Mouse (Mus musculus): ENCODE data around the gene Sec24c. TPM values are rescaled to one million over a fixed set of nuclear protein-coding genes. Genes with fewer than 3 reads are reported as not detected.

The Sec24c gene
- total RNA-seq, 1 experiment, result 104 TPM

DNA sequence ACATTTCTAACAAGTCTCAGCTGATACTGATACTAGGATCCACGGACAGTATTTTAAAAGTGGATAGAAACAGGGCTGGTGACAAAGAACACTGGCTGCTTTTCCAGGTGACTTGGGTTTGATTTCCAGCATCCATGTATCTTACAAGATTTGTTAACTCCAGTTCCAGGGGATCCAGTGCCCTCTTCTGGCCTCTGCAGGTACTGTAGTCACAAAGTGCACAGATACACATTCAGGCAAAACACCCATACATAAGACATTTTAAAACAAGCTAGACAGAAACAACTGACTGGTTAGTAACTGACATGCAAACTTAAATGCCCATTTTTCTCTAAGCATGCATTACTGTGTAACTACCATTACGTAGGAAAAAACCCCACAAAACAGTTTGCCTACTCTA lies 1.1 kb upstream of the Sec24c start:
- Histone ChIP-seq H3K9ac (ENCODE audit: insufficient read depth, low read depth, low read length, poor library complexity, severe bottlenecking) (peak overlapping the region; percentile 31; the same call in 1 of the 2 replicates), H3K4me3 (ENCODE audit: insufficient read depth in 1 of 2, low read depth in 1 of 2, low read length in 2 of 2, poor library complexity in 1 of 2, severe bottlenecking in 1 of 2) (peak overlapping the region; percentile 7 to 89; a peak in 2 of 4 replicates), H3K36me3 (ENCODE audit: control insufficient read depth, insufficient read depth, low read length, poor library complexity, severe bottlenecking) (peaks cover 10% of the 10 kb centered on the region), H3K27ac (ENCODE audit: insufficient read depth, low read depth, low read length, poor library complexity, severe bottlenecking) (no peak overlapping the region; the same call in 1 of the 2 replicates), H3K9me3 (ENCODE audit: control insufficient read depth, insufficient read depth, low read depth, low read length) (no peaks in the 10 kb centered on the region), H3K4me1 (ENCODE audit: control insufficient read depth in 2 of 2, insufficient read depth in 2 of 2, low read length in 2 of 2, poor library complexity in 1 of 2) (0 out of 4 replicates have a peak, but pooled peaks cover 0 to 2% of the 10 kb centered on the region in 2 experiments)
- TF ChIP-seq MAFK (IDR thresholded peaks at IDR 0.05; ENCODE audit: insufficient read depth, low read depth, low read length), result no peak
- TF ChIP-seq ZC3H11A (IDR thresholded peaks at IDR 0.05; ENCODE audit: borderline replicate concordance, low read depth, low read length), result 0 out of 2 replicates have a peak, but pooled peaks have one; percentile 6
- in situ Hi-C loops (cut with MboI; ENCODE audit: low sequenced_read_pairs in 2 of 2, unreplicated experiment in 2 of 2), result no loop called here
- peak; percentile 83 for DNase-seq (ENCODE audit: low read depth, low spot score)

DNA sequence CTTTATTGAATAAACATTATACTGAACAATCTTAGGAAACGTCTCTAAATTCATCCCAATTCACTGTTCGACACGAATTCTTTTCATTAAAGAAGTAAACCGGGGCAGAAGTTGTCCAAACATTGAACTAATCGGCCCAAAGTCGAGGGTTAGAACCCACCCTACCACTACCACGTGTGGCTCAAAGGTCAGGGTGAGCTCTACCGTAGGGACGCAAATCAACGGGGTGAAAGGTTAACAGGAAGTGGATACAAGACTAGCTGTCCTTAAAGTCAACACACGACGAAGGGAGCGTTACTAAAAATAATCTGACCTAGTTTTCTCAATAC lies 409 bp upstream of the Sec24c start:
- Histone ChIP-seq H3K4me3 (ENCODE audit: insufficient read depth in 1 of 2, low read depth in 1 of 2, low read length in 2 of 2, poor library complexity in 1 of 2, severe bottlenecking in 1 of 2) (peak overlapping the region; percentile 51 to 89), H3K9ac (ENCODE audit: insufficient read depth, low read depth, low read length, poor library complexity, severe bottlenecking) (peak overlapping the region; percentile 59), H3K9me3 (ENCODE audit: control insufficient read depth, insufficient read depth, low read depth, low read length) (no peaks in the 10 kb centered on the region), H3K36me3 (ENCODE audit: control insufficient read depth, insufficient read depth, low read length, poor library complexity, severe bottlenecking) (peaks cover 14% of the 10 kb centered on the region), H3K27ac (ENCODE audit: insufficient read depth, low read depth, low read length, poor library complexity, severe bottlenecking) (peak overlapping the region; percentile 63; the same call in 1 of the 2 replicates), H3K4me1 (ENCODE audit: control insufficient read depth in 2 of 2, insufficient read depth in 2 of 2, low read length in 2 of 2, poor library complexity in 1 of 2) (0 out of 4 replicates have a peak, but pooled peaks cover 0 to 2% of the 10 kb centered on the region in 2 experiments)
- no peak for DNase-seq (ENCODE audit: low read depth, low spot score)
- in situ Hi-C loops (cut with MboI; ENCODE audit: low sequenced_read_pairs in 2 of 2, unreplicated experiment in 2 of 2), result no loop called here
- TF ChIP-seq ZC3H11A (IDR thresholded peaks at IDR 0.05; ENCODE audit: borderline replicate concordance, low read depth, low read length) (no peak), CHD2 (IDR thresholded peaks at IDR 0.05; ENCODE audit: low read depth, low read length) (peak; percentile 56; the same call in 1 of the 2 replicates), HCFC1 (IDR thresholded peaks at IDR 0.05; ENCODE audit: borderline replicate concordance, insufficient read depth, low read length) (no peak), ZNF384 (IDR thresholded peaks at IDR 0.05; ENCODE audit: low read depth, low read length) (no peak)

DNA sequence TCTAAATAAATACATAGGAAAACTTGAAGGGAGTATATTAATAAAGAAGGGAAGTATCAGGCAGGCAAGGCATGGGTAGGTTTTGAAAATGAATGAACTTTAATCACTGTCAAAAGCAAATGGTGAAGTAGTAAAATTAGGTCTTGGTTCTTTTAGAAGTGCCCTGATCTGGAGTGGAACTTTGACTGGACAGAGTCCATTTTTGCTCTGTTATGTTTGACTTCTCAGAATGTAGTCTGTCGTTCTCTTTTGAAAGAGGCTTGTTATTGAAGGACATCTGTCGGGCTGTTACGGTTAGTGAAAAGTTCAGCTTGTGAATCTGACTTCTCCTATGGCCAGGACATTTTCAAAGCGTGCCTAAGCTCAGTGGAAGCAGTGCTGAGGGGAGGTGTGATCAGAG lies 3.8 kb downstream of the Sec24c start:
- no peak for DNase-seq (ENCODE audit: low read depth, low spot score)
- Histone ChIP-seq H3K9ac (ENCODE audit: insufficient read depth, low read depth, low read length, poor library complexity, severe bottlenecking) (no peak overlapping the region), H3K36me3 (ENCODE audit: control insufficient read depth, insufficient read depth, low read length, poor library complexity, severe bottlenecking) (peaks cover 27% of the 10 kb centered on the region), H3K27ac (ENCODE audit: insufficient read depth, low read depth, low read length, poor library complexity, severe bottlenecking) (no peak overlapping the region), H3K9me3 (ENCODE audit: control insufficient read depth, insufficient read depth, low read depth, low read length) (no peaks in the 10 kb centered on the region), H3K4me3 (ENCODE audit: insufficient read depth in 1 of 2, low read depth in 1 of 2, low read length in 2 of 2, poor library complexity in 1 of 2, severe bottlenecking in 1 of 2) (no peak overlapping the region), H3K4me1 (ENCODE audit: control insufficient read depth in 2 of 2, insufficient read depth in 2 of 2, low read length in 2 of 2, poor library complexity in 1 of 2) (peaks cover 3 to 5% of the 10 kb centered on the region in 2 experiments; a peak in 1 of 4 replicates)
- in situ Hi-C loops (cut with MboI; ENCODE audit: low sequenced_read_pairs in 2 of 2, unreplicated experiment in 2 of 2), result loop anchor here in 1 of 2 experiments (5.0 kb wide), 1 partner anchor 36 kb away; the partner anchor contains the start of gene Usp54
- TF ChIP-seq CHD2 (IDR thresholded peaks at IDR 0.05; ENCODE audit: low read depth, low read length) (no peak), ZNF384 (IDR thresholded peaks at IDR 0.05; ENCODE audit: low read depth, low read length) (no peak), MAFK (IDR thresholded peaks at IDR 0.05; ENCODE audit: insufficient read depth, low read depth, low read length) (no peak), ZC3H11A (IDR thresholded peaks at IDR 0.05; ENCODE audit: borderline replicate concordance, low read depth, low read length) (no peak), HCFC1 (IDR thresholded peaks at IDR 0.05; ENCODE audit: borderline replicate concordance, insufficient read depth, low read length) (no peak)

DNA sequence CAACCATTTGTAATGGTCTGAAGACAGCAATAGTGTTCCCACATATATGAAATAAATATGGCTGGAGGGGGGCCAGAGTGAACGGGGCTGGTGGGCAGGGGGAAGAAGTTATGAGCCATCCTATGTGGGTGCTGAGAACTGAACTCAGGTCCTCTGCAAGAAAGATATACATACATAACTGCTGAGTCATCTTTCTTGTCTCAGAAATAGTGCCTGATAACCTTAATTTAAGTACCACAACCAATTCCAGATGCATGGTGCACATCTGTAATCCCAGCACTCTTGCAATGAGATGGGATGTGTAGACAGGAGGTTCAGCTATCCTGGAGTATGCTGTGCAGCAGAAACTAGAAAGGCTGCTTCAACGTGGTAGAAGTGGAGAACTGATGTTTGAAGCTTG lies 7.6 kb downstream of the Sec24c start:
- Histone ChIP-seq H3K36me3 (ENCODE audit: control insufficient read depth, insufficient read depth, low read length, poor library complexity, severe bottlenecking) (peaks cover 46% of the 10 kb centered on the region), H3K27ac (ENCODE audit: insufficient read depth, low read depth, low read length, poor library complexity, severe bottlenecking) (no peak overlapping the region)

DNA sequence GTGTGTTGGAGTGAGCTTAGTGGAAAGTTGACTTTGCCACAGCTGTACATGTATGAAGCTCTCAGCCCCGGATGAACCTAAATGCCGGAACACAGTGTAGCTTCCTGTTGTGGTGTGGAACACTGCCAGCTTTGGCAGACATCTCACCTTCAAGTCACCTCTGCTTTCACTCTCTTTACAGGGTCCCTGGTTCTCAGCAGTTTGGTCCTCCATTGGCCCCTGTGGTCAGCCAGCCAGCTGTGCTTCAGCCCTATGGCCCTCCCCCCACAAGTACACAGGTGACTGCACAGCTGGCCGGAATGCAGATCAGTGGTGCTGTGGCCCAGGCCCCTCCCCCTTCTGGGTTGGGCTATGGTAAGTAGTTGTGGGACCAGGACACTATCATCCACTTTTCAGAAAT lies 8.4 kb downstream of the Sec24c start:
- peaks cover 48% of the 10 kb centered on the region for H3K36me3 ChIP-seq (ENCODE audit: control insufficient read depth, insufficient read depth, low read length, poor library complexity, severe bottlenecking)
- no peak for TF ChIP-seq MAFK (IDR thresholded peaks at IDR 0.05; ENCODE audit: insufficient read depth, low read depth, low read length)
- TF ChIP-seq ZC3H11A (IDR thresholded peaks at IDR 0.05; ENCODE audit: borderline replicate concordance, low read depth, low read length), result no peak
- no peak for TF ChIP-seq ZNF384 (IDR thresholded peaks at IDR 0.05; ENCODE audit: low read depth, low read length)
- no peak for TF ChIP-seq HCFC1 (IDR thresholded peaks at IDR 0.05; ENCODE audit: borderline replicate concordance, insufficient read depth, low read length)
- TF ChIP-seq CHD2 (IDR thresholded peaks at IDR 0.05; ENCODE audit: low read depth, low read length), result no peak
- H3K4me1 ChIP-seq (ENCODE audit: control insufficient read depth in 2 of 2, insufficient read depth in 2 of 2, low read length in 2 of 2, poor library complexity in 1 of 2), result peaks cover 3% of the 10 kb centered on the region in 2 experiments; a peak in 1 of 4 replicates
- no peak overlapping the region for H3K9ac ChIP-seq (ENCODE audit: insufficient read depth, low read depth, low read length, poor library complexity, severe bottlenecking)
- H3K27ac ChIP-seq (ENCODE audit: insufficient read depth, low read depth, low read length, poor library complexity, severe bottlenecking), result no peak overlapping the region
- H3K9me3 ChIP-seq (ENCODE audit: control insufficient read depth, insufficient read depth, low read depth, low read length), result no peaks in the 10 kb centered on the region
- no peak overlapping the region for H3K4me3 ChIP-seq (ENCODE audit: insufficient read depth in 1 of 2, low read depth in 1 of 2, low read length in 2 of 2, poor library complexity in 1 of 2, severe bottlenecking in 1 of 2)
- DNase-seq (ENCODE audit: low read depth, low spot score), result no peak
- in situ Hi-C loops (cut with MboI; ENCODE audit: low sequenced_read_pairs in 2 of 2, unreplicated experiment in 2 of 2), result no loop called here

More for the DNA sequence above, 7.6 kb downstream of the Sec24c start:
- H3K4me1 ChIP-seq (ENCODE audit: control insufficient read depth in 2 of 2, insufficient read depth in 2 of 2, low read length in 2 of 2, poor library complexity in 1 of 2), result peaks cover 3% of the 10 kb centered on the region in 2 experiments; a peak in 1 of 4 replicates
- in situ Hi-C loops (cut with MboI; ENCODE audit: low sequenced_read_pairs in 2 of 2, unreplicated experiment in 2 of 2), result no loop called here
- H3K4me3 ChIP-seq (ENCODE audit: insufficient read depth in 1 of 2, low read depth in 1 of 2, low read length in 2 of 2, poor library complexity in 1 of 2, severe bottlenecking in 1 of 2), result no peak overlapping the region
- no peak overlapping the region for H3K9ac ChIP-seq (ENCODE audit: insufficient read depth, low read depth, low read length, poor library complexity, severe bottlenecking)
- H3K9me3 ChIP-seq (ENCODE audit: control insufficient read depth, insufficient read depth, low read depth, low read length), result no peaks in the 10 kb centered on the region
- no peak for DNase-seq (ENCODE audit: low read depth, low spot score)
- TF ChIP-seq ZC3H11A (IDR thresholded peaks at IDR 0.05; ENCODE audit: borderline replicate concordance, low read depth, low read length) (no peak), MAFK (IDR thresholded peaks at IDR 0.05; ENCODE audit: insufficient read depth, low read depth, low read length) (peak; percentile 72)
